Comparison of ENCODE assay signal across 27 mouse cellular contexts in the genomic region with DNA sequence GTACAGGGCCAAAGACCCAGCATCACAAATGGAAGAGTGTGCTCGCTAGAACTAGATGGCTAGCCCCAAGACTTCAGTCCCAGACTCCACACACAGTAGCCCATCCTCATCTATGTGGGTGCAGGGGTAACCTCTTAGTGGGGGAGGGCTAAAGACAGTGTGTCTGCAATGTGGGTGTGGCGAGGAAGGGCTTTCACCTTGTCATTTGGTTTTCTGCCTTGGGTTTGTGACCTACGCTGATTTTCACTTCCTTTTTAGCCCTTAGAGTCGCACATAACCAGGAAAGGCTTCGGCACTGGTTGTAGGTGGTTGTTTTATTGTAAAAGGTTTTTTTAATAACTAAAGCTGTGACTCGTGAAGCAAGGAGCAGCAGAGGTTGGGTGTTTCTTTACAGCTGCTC.
DNase-seq lines count a peak whose midpoint lies in the region; ATAC-seq and TF ChIP-seq lines count a peak whose summit lies in the region.
"Had no signal": no experiment of that assay in that cellular context is flagged by ENCODE, and none has a peak within 500 bp of the region (broad histone marks: within the 10 kb centered on the region; RNA-seq: fewer than 3 reads in every experiment).

No protein-coding gene starts in this region.

- no peak for TF ChIP-seq CTCF in intestine, postnatal 0 days (IDR thresholded peaks at IDR 0.05; ENCODE audit: low read depth)

- no peak overlapping the region for H3K27ac ChIP-seq in intestine, embryonic 16.5 days (ENCODE audit: low read length)
- H3K27ac ChIP-seq in intestine, postnatal 0 days (ENCODE audit: low read depth, low read length), result no peak overlapping the region
- H3K27ac ChIP-seq: embryonic facial prominence, embryonic 15.5 days; hindbrain, embryonic 14.5 days; intestine, embryonic 15.5 days; layer of hippocampus, adult 2 months; liver, embryonic 14.5 days; lung, embryonic 15.5 days; neural tube, embryonic 15.5 days; stomach, postnatal 0 days had no signal

- peak; percentile 53 for DNase-seq in CD4-positive helper T cell, adult 2 months (ENCODE audit: low read depth, low spot score)
- peak; percentile 27 for DNase-seq in naive thymus-derived CD4-positive, alpha-beta T cell, adult 2 months (ENCODE audit: low read depth)
- no peak for DNase-seq in urinary bladder, postnatal 36 days (ENCODE audit: low spot score in 2 of 2)
- DNase-seq in adrenal gland, postnatal 10 days, result no peak
- no peak for DNase-seq in ovary, postnatal 10 days (ENCODE audit: low spot score)
- DNase-seq: cerebellum, adult 11-12 months; cerebellum, postnatal 14 days; gastrocnemius, postnatal 10 days; heart, adult 18-20 months; heart, postnatal 4 days; kidney, postnatal 25 days; lung, postnatal 36 days; thymus, adult 2 months; thymus, postnatal 4 days had no signal

- no peaks in the 10 kb centered on the region for H3K27me3 ChIP-seq in intestine, embryonic 16.5 days (replicated peaks; ENCODE audit: control insufficient read depth, insufficient read depth, low read length)
- H3K27me3 ChIP-seq in intestine, postnatal 0 days (replicated peaks; ENCODE audit: control insufficient read depth, insufficient read depth, low read length), result no peaks in the 10 kb centered on the region
- H3K27me3 ChIP-seq: embryonic facial prominence, embryonic 15.5 days; intestine, embryonic 15.5 days; lung, embryonic 15.5 days; neural tube, embryonic 15.5 days had no signal

- no peak overlapping the region for H3K9ac ChIP-seq in intestine, embryonic 16.5 days (ENCODE audit: low read depth, low read length)
- no peak overlapping the region for H3K9ac ChIP-seq in intestine, postnatal 0 days (ENCODE audit: low read depth, low read length)
- H3K9ac ChIP-seq: embryonic facial prominence, embryonic 15.5 days; hindbrain, embryonic 14.5 days; intestine, embryonic 15.5 days; liver, embryonic 14.5 days; lung, embryonic 15.5 days; neural tube, embryonic 15.5 days had no signal

- ATAC-seq in intestine, embryonic 16.5 days, result 0 out of 2 replicates have a peak, but pooled peaks have one; percentile 14
- ATAC-seq in intestine, postnatal 0 days, result no peak; the same call in 1 of the 2 replicates
- peak; percentile 83 for ATAC-seq in granulocyte monocyte progenitor cell, adult 5-6 weeks (replicated peaks; ENCODE audit: poor library complexity, severe bottlenecking)
- ATAC-seq: forebrain, embryonic 14.5 days; midbrain, embryonic 16.5 days had no signal

- H3K4me1 ChIP-seq in intestine, embryonic 16.5 days (ENCODE audit: control insufficient read depth, insufficient read depth, low read length), result peaks cover 14% of the 10 kb centered on the region
- H3K4me1 ChIP-seq in intestine, postnatal 0 days (replicated peaks; ENCODE audit: control insufficient read depth, insufficient read depth, low read length), result 0 out of 2 replicates have a peak, but pooled peaks cover 6% of the 10 kb centered on the region
- H3K4me1 ChIP-seq: embryonic facial prominence, embryonic 15.5 days; intestine, embryonic 15.5 days had no signal

- H3K9me3 ChIP-seq in intestine, embryonic 16.5 days (ENCODE audit: control insufficient read depth, low read length), result no peaks in the 10 kb centered on the region
- no peaks in the 10 kb centered on the region for H3K9me3 ChIP-seq in intestine, postnatal 0 days (ENCODE audit: control insufficient read depth)
- H3K9me3 ChIP-seq: embryonic facial prominence, embryonic 15.5 days; intestine, embryonic 15.5 days; lung, embryonic 15.5 days; neural tube, embryonic 15.5 days had no signal

- 0 out of 2 replicates have a peak, but pooled peaks cover 2% of the 10 kb centered on the region for H3K36me3 ChIP-seq in intestine, embryonic 16.5 days (ENCODE audit: control insufficient read depth, insufficient read depth, low read length)
- H3K36me3 ChIP-seq in intestine, postnatal 0 days (ENCODE audit: control insufficient read depth, insufficient read depth), result peaks cover 16% of the 10 kb centered on the region
- H3K36me3 ChIP-seq: intestine, embryonic 15.5 days had no signal

- WGBS in intestine, embryonic 16.5 days, result 78% methylated on average over 6 of the region's 6 CpGs
- 66% methylated on average over 6 of the region's 6 CpGs for WGBS in intestine, postnatal 0 days

- H3K4me3 ChIP-seq in intestine, embryonic 16.5 days (ENCODE audit: low read length), result no peak overlapping the region
- no peak overlapping the region for H3K4me3 ChIP-seq in intestine, postnatal 0 days (ENCODE audit: low read depth, low read length)
- H3K4me3 ChIP-seq: embryonic facial prominence, embryonic 15.5 days; intestine, embryonic 15.5 days; layer of hippocampus, adult 2 months; lung, embryonic 15.5 days; neural tube, embryonic 15.5 days had no signal

- H3K4me2 ChIP-seq in intestine, embryonic 16.5 days (ENCODE audit: low read depth, low read length), result no peak overlapping the region
- H3K4me2 ChIP-seq in intestine, postnatal 0 days (replicated peaks; ENCODE audit: low read depth), result no peak overlapping the region
- H3K4me2 ChIP-seq: embryonic facial prominence, embryonic 15.5 days; hindbrain, embryonic 14.5 days; intestine, embryonic 15.5 days; lung, embryonic 15.5 days; neural tube, embryonic 15.5 days had no signal

Comparison
In these comparisons a context has a peak if more than half of its experiments do, and no peak if none do; other contexts are left out.
1. DNase-seq: peak in CD4-positive helper T cell, adult 2 months (single experiment) and naive thymus-derived CD4-positive, alpha-beta T cell, adult 2 months (single experiment); none in urinary bladder, postnatal 36 days (0 of 2), adrenal gland, postnatal 10 days (single experiment) and ovary, postnatal 10 days (single experiment).